Mouse (Mus musculus) CH12.LX (cell line): Measurements from ENCODE around the gene Rnf10. TPM values are rescaled to one million over a fixed set of nuclear protein-coding genes. Genes with fewer than 3 reads are reported as not detected.

Experiments used
- DNase-seq: peaks from one replicate; pipeline ENCODE4 v3.0.0-alpha.2; 2013; ENCODE audit errors: extremely low read depth
- H3K27ac ChIP-seq: 2 replicates; pipeline ENCODE4 v1.5.1; 2012; ENCODE audit warnings: low read depth, mild to moderate bottlenecking, control low read depth, moderate library complexity; ENCODE audit not compliant: insufficient read depth
- H3K27me3 ChIP-seq: replicated peaks from 2 replicates; pipeline ENCODE3; 2012; ENCODE audit warnings: inconsistent platforms
- H3K36me3 ChIP-seq, 2 experiments: replicated peaks in 1 of 2; 2 replicates each; pipeline versions ENCODE3 to v1.6.1; 2012; ENCODE audit warnings: inconsistent platforms in 1 of 2, low read length in 1 of 2, mild to moderate bottlenecking in 1 of 2, mixed read lengths in 1 of 2, moderate library complexity in 1 of 2; ENCODE audit not compliant: control insufficient read depth in 1 of 2, insufficient read depth in 1 of 2
- H3K4me1 ChIP-seq, 2 experiments: 2 replicates each; pipeline ENCODE4 v1.6.1; 2012; ENCODE audit warnings: inconsistent platforms in 1 of 2, moderate library complexity in 1 of 2; ENCODE audit not compliant: insufficient read depth in 2 of 2, control insufficient read depth in 1 of 2
- H3K4me2 ChIP-seq: 2 replicates; pipeline ENCODE4 v1.6.1; 2012; ENCODE audit warnings: low read depth, mild to moderate bottlenecking, control low read depth; ENCODE audit not compliant: poor library complexity, insufficient read depth, severe bottlenecking
- H3K4me3 ChIP-seq, 3 experiments: fragments of 150-350 bp in 1 of 3; sonication (generic) in 1 of 3; replicated peaks in 1 of 3; 2 replicates each; pipeline versions ENCODE3 to v1.5.1; 2011 to 2012; ENCODE audit warnings: low read depth in 2 of 3, low read length in 2 of 3, mild to moderate bottlenecking in 2 of 3, moderate library complexity in 2 of 3, control low read depth in 1 of 3, improper control_type of control experiment in 1 of 3, inconsistent platforms in 1 of 3, mixed read lengths in 1 of 3; ENCODE audit not compliant: poor library complexity in 1 of 3
- H3K79me2 ChIP-seq: replicated peaks from 2 replicates; pipeline ENCODE4 v1.6.1; 2012; ENCODE audit warnings: mild to moderate bottlenecking, moderate library complexity; ENCODE audit not compliant: control insufficient read depth, poor library complexity, insufficient read depth, severe bottlenecking; ENCODE audit errors: extremely low read depth
- H3K9ac ChIP-seq: 2 replicates; pipeline ENCODE4 v1.6.1; 2012; ENCODE audit warnings: low read depth, mild to moderate bottlenecking, control low read depth, moderate library complexity; ENCODE audit not compliant: insufficient read depth
- H3K9me3 ChIP-seq: replicated peaks from 2 replicates; pipeline ENCODE3; 2012; ENCODE audit warnings: low read length, inconsistent platforms, mixed read lengths
- BHLHE40 ChIP-seq: IDR thresholded peaks from 2 replicates; pipeline ENCODE4 v1.6.1; 2011; ENCODE audit warnings: mild to moderate bottlenecking, low read depth, low read length, improper control_type of control experiment
- CTCF ChIP-seq, 2 experiments: IDR thresholded peaks in 1 of 2; conservative IDR thresholded peaks in 1 of 2; 2 replicates each; pipeline ENCODE4 v1.5.1; 2011 to 2012; ENCODE audit warnings: low read depth in 2 of 2, low read length in 2 of 2, improper control_type of control experiment in 1 of 2, inconsistent platforms in 1 of 2, mild to moderate bottlenecking in 1 of 2, moderate library complexity in 1 of 2
- ELF1 ChIP-seq: IDR thresholded peaks from 2 replicates; pipeline ENCODE4 v1.6.1; 2014; ENCODE audit warnings: low read depth, mild to moderate bottlenecking, inconsistent platforms, low read length, improper control_type of control experiment
- EP300 ChIP-seq: IDR thresholded peaks from 2 replicates; pipeline ENCODE4 v1.6.1; 2011; ENCODE audit warnings: low read length, improper control_type of control experiment
- MAX ChIP-seq: IDR thresholded peaks from 2 replicates; pipeline ENCODE4 v1.6.1; 2011; ENCODE audit warnings: low read length, improper control_type of control experiment
- MXI1 ChIP-seq: IDR thresholded peaks from 2 replicates; pipeline ENCODE4 v1.6.1; 2011; ENCODE audit warnings: mild to moderate bottlenecking, low read depth, low read length, improper control_type of control experiment
- POLR2A ChIP-seq: IDR thresholded peaks from 2 replicates; pipeline ENCODE4 v1.6.1; 2011; ENCODE audit warnings: low read depth, mild to moderate bottlenecking, improper control_type of control experiment, low read length
- POLR2AphosphoS2 ChIP-seq: IDR thresholded peaks from 2 replicates; pipeline ENCODE4 v1.6.1; 2011; ENCODE audit warnings: low read depth, low read length, improper control_type of control experiment
- RAD21 ChIP-seq: IDR thresholded peaks from 2 replicates; pipeline ENCODE4 v1.6.1; 2011; ENCODE audit warnings: low read depth, mild to moderate bottlenecking, low read length, improper control_type of control experiment, moderate library complexity
- SIN3A ChIP-seq: IDR thresholded peaks from 2 replicates; pipeline ENCODE4 v1.6.1; 2012; ENCODE audit warnings: low read length, improper control_type of control experiment, inconsistent platforms
- TCF12 ChIP-seq: IDR thresholded peaks from 2 replicates; pipeline ENCODE4 v1.6.1; 2014; ENCODE audit warnings: low read depth, mild to moderate bottlenecking, inconsistent platforms, low read length, improper control_type of control experiment
- USF1 ChIP-seq: IDR thresholded peaks from 2 replicates; pipeline ENCODE4 v1.6.1; 2014; ENCODE audit warnings: low read depth, mild to moderate bottlenecking, inconsistent platforms, low read length, improper control_type of control experiment
- USF2 ChIP-seq: conservative IDR thresholded peaks from 2 replicates; pipeline ENCODE4 v1.6.1; 2011; ENCODE audit warnings: low read depth, low read length, improper control_type of control experiment
- ZKSCAN1 ChIP-seq: IDR thresholded peaks from 2 replicates; pipeline ENCODE4 v1.6.1; 2012; ENCODE audit warnings: low read depth, inconsistent platforms, low read length, improper control_type of control experiment, borderline replicate concordance
- ZNF384 ChIP-seq: IDR thresholded peaks from 2 replicates; pipeline ENCODE4 v1.6.1; 2012; ENCODE audit warnings: low read depth, low read length, improper control_type of control experiment, inconsistent platforms
- dilution Hi-C: fragments of 300-500 bp; cut with MboI; formaldehyde crosslinking; loops from 2 replicates; pipeline ENCODE4 v1.14.3; 2020; ENCODE audit warnings: low sequenced_read_pairs; ENCODE audit not compliant: extremely low pct_unique_long_range_greater_than_20kb, extremely low pct_ligation_motif_present
- in situ Hi-C: fragments of 300-500 bp; cut with MboI; formaldehyde crosslinking; loops from 3 replicates; pipeline ENCODE4 v1.14.3; 2019; ENCODE audit warnings: low sequenced_read_pairs, low pct_ligation_motif_present, low pct_unique_long_range_greater_than_20kb, mixed read lengths
- polyA plus RNA-seq: library from polyadenylated mRNA; unstranded; fragments of >175 nt; gene quantifications from 2 replicates; pipeline ENCODE4 v1.2.1, GENCODE M21; 2012; ENCODE audit warnings: low read depth; ENCODE audit not compliant: insufficient read length
- total RNA-seq, 2 experiments: library from RNA; depleted of rRNA; stranded (reverse); fragments of 300-350 nt in 1 of 2; fragments of >200 nt in 1 of 2; gene quantifications; 2 replicates each; pipeline ENCODE4 v1.2.3; 2012 to 2014

The Rnf10 gene
- total and polyA plus RNA-seq, 3 experiments, result 38.5 to 187 (median 63.6) TPM

- Histone ChIP-seq H3K9me3 (no peaks in the 10 kb centered on the region), H3K27me3 (peaks cover 70% of the 10 kb centered on the region), H3K9ac (peak within 1 kb of the TSS; percentile 10; the same call in 1 of the 2 replicates), H3K27ac (no peak within 1 kb of the TSS), H3K4me2 (peak within 1 kb of the TSS; percentile 94), H3K4me1 (peaks cover 0 to 13% of the 10 kb centered on the region in 2 experiments; a peak in 2 of 4 replicates), H3K4me3 (peak within 1 kb of the TSS; percentile 6 to 58 (median 44)), H3K36me3 (no peaks in the 10 kb centered on the region), H3K79me2 (no peaks in the 10 kb centered on the region)
- in situ Hi-C loops (no loop called here), dilution Hi-C loops (no loop called here)
- TF ChIP-seq USF1 (no peak), POLR2AphosphoS2 (no peak), CTCF (conservative IDR thresholded peaks at IDR 0.05 in 1 of 2, IDR thresholded peaks at IDR 0.05 in 1 of 2; ENCODE audit: low read depth in 2 of 2, low read length in 2 of 2) (peak in 1 of 2 experiments; percentile 57; a peak in 2 of 4 replicates), RAD21 (peak; percentile 0), ZKSCAN1 (no peak), BHLHE40 (no peak), EP300 (no peak), POLR2A (peak; percentile 39; the same call in 1 of the 2 replicates), ELF1 (peak; percentile 74), MAX (no peak), ZNF384 (no peak), MXI1 (peak; percentile 38; the same call in 1 of the 2 replicates), TCF12 (peak; percentile 12; the same call in 1 of the 2 replicates)
- peak; percentile 40 for DNase-seq
Observed at GRCm38 (mm10) chr5:115193669-115194625, 78.8 kb downstream of the Rnf10 start, which contains the start of gene Cabp1. TSS of gene Cabp1 (minus strand) at chr5:115194381.

GRCm38 (mm10) chr5:115193226-115193625 is 79.5 kb downstream of the Rnf10 start:
- H3K9me3 ChIP-seq, result peaks cover 3% of the 10 kb centered on the region
- no peaks in the 10 kb centered on the region for H3K79me2 ChIP-seq
- peaks cover 71% of the 10 kb centered on the region for H3K27me3 ChIP-seq
- peaks cover 0 to 16% of the 10 kb centered on the region in 2 experiments; a peak in 2 of 4 replicates for H3K4me1 ChIP-seq
- no peak overlapping the region for H3K27ac ChIP-seq
- dilution Hi-C loops, result no loop called here
- TF ChIP-seq TCF12 (no peak), POLR2AphosphoS2 (no peak), SIN3A (peak; percentile 67), USF2 (no peak), RAD21 (no peak)
- peak overlapping the region in 2 of 3 experiments; percentile 44 to 58 for H3K4me3 ChIP-seq
- in situ Hi-C loops, result no loop called here
- H3K9ac ChIP-seq, result no peak overlapping the region
- peak overlapping the region; percentile 94 for H3K4me2 ChIP-seq
- H3K36me3 ChIP-seq, result no peaks in the 10 kb centered on the region
- no peak for DNase-seq
